Mouse (Mus musculus) hematopoietic stem cell, adult 5-6 weeks (primary cell): ENCODE data around the gene Nup210l. TPM values are rescaled to one million over a fixed set of nuclear protein-coding genes. Genes with fewer than 3 reads are reported as not detected.

Source experiments
- ATAC-seq, 2 experiments: fragments of 125-278 bp in 1 of 2; replicated peaks in 1 of 2; 2 replicates each; pipeline ENCODE4 v1.8.0; 2016 to 2017; ENCODE audit warnings: inconsistent platforms in 2 of 2, mild to moderate bottlenecking in 2 of 2, moderate number of reproducible peaks in 2 of 2, low read depth in 1 of 2, moderate TSS enrichment in 1 of 2; ENCODE audit not compliant: low FRiP score in 2 of 2, poor library complexity in 2 of 2, severe bottlenecking in 2 of 2, insufficient read depth in 1 of 2, low TSS enrichment in 1 of 2
- total RNA-seq: library from RNA; stranded (forward); fragments of 172-1452, 232-1000 nt; gene quantifications from 2 replicates; pipeline ENCODE4 v1.2.3, GENCODE M21; 2017

The Nup210l gene
- total RNA-seq, 1 experiment from 2014 or later: 0.45 TPM

GRCm38 (mm10) chr3:90134483-90134882 is 30.6 kb downstream of the Nup210l start:
- no peak for ATAC-seq

- no peak for ATAC-seq
Observed at GRCm38 (mm10) chr3:90134993-90135392, 31.1 kb downstream of the Nup210l start.

GRCm38 (mm10) chr3:90136660-90137059 is 32.7 kb downstream of the Nup210l start:
- ATAC-seq: no peak

DNA sequence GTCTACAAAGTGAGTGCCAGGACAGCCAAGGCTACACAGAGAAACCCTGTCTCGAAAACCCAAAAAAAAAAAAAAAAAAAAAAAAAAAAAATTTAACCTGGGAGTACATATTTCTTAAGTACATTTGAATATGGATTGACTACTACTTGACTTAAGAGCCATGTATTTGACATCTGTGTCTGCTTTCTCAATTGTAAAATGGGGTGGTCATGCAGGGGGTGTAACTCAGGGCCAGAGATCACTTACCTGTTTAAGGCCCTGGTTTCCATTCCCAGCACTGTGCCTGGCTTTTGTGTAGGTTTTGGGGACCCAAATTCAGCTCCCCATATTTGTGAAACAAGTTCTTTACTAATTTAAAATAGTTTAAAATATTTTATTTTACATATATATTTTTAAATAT is 33.7 kb downstream of the Nup210l start:
- ATAC-seq: no peak

DNA sequence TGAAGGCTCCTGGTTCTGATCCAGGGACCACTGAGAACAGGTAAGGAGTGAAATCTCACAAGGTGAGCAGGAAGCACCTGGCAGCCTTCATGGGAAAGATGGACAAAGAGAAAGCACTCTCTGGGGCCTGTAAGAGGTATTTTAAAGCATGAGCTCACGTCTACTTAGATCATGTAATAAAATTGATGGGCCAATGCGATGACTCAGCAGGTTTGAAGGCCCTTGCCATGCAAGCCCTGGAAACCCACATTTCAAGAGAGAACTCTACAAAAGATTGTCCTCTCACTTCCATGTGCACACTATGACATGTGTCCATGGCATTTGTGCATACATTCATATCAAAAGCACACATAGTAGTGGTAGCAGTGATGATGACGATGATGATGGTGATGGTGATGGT is 36.0 kb downstream of the Nup210l start:
- no peak for ATAC-seq

DNA sequence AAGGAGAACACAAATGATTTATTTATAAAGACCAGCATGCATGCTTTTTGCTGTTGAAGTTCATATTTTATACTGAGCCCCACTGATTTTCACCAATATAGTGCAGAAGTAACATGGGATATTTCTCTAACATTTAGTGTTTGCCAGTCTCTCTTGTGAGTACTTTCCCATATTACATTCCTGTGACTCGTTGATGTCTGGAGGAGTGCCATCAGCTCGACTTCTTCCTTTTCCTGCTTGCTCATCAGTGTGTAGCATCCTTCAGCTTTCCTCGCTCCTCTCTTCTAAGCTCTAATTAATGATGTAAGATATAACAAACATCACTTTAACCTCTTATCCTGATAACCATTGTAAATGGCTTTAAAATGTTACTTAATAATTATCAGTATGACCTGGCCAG is 41.5 kb downstream of the Nup210l start:
- ATAC-seq: no peak

DNA sequence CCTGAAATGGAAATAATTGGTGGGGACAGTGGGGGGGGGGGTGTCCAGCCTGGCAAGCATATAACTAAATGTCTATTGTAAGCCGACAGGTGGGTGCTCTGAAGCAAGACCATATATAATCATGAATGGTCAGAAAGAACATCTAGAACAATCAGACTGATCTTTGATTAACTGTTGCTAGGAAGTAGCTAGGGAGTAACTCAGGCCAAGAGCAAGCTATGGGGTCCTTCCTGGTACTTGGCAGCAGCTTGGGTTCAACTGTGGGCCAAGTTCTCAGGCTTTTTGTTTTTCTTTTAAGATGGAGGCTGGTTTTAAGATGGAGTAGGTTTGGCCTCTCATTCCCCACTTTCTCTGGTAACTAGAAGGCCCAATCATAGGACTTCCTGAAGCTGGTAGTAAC is 42.7 kb downstream of the Nup210l start:
- ATAC-seq: no peak

DNA sequence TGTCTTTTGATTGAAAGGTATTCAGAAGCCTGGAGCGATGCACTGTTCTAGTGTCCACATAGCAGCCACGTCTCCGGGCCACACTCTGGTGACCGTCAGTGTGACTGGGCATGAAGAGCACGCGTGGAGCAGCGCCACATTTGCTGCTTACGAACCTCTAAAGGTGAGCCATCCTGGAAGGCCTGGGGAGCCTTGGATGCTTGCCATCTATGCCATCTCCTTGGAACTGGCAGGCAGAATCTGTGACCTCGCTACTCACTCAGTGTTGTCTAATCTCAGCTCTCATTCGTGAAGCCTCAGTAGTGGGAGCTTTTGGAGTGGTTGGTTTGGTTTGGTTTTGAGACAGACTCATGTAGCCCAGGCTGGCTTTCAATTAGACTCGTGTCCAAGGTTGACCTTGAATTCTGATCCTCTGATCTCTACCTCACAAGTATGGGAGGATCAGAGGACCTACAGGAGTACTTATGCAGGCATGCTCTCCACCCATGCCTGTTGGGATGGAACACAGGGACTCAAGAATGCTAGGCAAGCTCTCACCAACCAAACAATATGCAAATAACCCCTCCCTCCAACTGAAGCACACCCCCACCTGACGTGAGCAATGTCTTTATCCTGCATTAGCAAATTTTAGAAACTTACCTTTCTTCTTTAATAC is 47.3 kb downstream of the Nup210l start:
- ATAC-seq: no peak

DNA sequence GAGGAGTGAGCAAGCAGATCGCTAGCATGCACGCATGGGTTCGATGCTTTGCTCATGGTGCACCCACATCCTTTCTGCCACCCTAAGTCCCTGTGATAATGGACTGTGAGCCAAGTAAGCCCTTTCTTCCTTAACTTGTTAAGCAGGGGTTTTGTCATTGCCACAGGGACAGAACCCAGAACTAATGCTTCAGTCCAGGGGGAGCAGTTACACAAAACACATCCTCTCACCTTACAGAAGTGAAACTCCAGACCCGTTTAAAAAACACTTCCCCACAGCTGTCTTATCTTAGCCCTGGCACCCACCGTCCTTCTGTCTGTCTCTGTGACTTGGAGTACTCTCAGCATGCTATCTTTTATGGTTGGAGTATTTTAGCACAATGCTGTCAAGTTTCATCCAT is 52.1 kb downstream of the Nup210l start:
- no peak; a peak in 1 of 4 replicates for ATAC-seq

- no peak for ATAC-seq
Observed at GRCm38 (mm10) chr3:90159757-90160156, 55.8 kb downstream of the Nup210l start.

DNA sequence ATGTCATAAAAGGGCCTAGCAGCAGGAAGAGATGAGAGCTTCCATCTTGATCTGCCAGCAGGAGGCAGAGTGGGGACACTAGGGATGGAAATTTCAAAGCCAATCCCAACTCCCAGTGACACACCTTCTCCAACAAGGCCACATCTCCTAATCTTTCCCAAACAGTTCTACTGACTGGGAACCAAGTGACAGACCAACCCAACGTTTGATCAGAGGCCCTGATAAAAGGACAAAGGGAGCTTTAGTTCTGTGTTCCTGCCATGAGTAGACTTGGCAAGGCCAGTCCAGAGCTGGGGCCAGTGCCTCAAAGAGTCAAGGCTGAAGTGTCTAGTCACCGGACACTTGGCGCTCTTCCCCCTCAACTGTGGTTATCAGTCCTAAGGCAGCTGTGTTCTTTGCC is 57.6 kb downstream of the Nup210l start:
- ATAC-seq: no peak

DNA sequence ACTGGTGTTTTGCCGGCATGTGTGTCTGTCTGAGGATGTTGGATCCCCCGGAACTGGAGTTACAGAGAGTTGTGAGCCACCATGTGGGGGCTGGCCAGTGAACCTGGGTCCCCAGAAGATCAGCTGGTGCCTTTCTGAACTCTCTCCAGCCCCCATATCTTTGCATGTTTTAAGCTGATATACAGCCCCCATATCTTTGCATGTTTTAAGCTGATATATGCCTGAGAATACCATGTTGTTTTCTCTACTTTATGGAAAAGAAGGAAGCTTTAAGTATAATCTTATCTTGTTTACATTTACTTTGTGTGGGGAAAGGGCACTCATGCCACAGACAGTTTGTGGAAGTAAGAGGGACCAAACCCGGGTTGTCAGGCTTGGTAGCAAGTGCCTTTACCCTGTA is 75.6 kb downstream of the Nup210l start:
- no peak for ATAC-seq

GRCm38 (mm10) chr3:90183581-90183980 is 79.6 kb downstream of the Nup210l start:
- no peak for ATAC-seq

GRCm38 (mm10) chr3:90190859-90191510 is 87.1 kb downstream of the Nup210l start:
- ATAC-seq: no peak

DNA sequence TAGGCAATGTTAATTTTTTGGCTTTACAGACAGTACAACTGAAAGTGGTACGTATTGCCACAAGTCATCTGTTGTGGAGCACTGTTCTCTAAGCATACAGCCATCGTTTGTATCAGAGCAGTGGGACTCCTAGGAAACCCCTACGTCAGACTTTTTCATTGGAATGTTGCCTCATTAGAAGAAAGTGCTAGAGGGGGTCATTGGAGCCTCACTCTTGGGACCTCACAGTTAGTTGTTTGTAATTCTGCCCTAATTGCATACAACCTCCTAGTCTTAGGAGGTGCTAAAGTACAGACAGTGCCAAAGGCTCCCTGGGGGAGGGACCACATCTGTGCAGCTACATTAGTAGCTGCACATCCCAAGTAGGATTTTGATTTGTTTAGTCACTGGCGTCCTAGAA is 90.8 kb downstream of the Nup210l start:
- ATAC-seq: no peak

- ATAC-seq: no peak
Observed at GRCm38 (mm10) chr3:90195644-90196043, 91.7 kb downstream of the Nup210l start.

DNA sequence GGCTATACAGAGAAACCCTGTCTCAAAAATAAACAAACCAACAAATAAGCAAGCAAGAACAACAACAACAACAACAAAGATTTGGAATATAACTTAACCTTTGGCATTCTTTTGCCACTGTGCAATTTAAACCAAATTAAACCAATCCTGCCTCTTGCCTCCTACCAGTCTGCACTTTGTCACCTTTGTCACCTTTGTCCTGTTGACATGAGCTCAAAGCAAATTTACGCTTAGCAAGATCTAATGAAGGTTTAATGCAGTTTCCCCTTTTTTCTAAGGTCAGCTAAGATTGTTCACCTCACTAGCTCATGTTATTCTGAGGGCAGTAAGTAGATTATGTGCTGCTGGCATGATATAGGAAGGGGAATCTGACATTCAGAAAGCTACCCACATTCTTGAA is 93.6 kb downstream of the Nup210l start:
- no peak for ATAC-seq

- ATAC-seq: no peak
Observed at GRCm38 (mm10) chr3:90202884-90203283, 99.0 kb downstream of the Nup210l start.

GRCm38 (mm10) chr3:90203619-90204018 is 99.7 kb downstream of the Nup210l start:
- ATAC-seq: no peak
